Mouse (Mus musculus) frontal cortex, adult 2 months (tissue): Measurements from ENCODE around the gene B3gnt7. TPM values are rescaled to one million over a fixed set of nuclear protein-coding genes. Genes with fewer than 3 reads are reported as not detected.

Experiments
- DNase-seq, 2 experiments: peaks; one replicate each; pipeline ENCODE4 v3.0.0; 2022; ENCODE audit warnings: low spot score in 1 of 2; ENCODE audit errors: extremely low spot score in 1 of 2
- polyA plus RNA-seq: library from polyadenylated mRNA; depleted of rRNA; stranded (reverse); fragments of >200 nt; gene quantifications from 2 replicates; pipeline ENCODE4 v1.2.3, GENCODE M21; 2012; rRNA removed

Gene B3gnt7
- polyA plus RNA-seq, 1 experiment = 1.6 TPM

DNA sequence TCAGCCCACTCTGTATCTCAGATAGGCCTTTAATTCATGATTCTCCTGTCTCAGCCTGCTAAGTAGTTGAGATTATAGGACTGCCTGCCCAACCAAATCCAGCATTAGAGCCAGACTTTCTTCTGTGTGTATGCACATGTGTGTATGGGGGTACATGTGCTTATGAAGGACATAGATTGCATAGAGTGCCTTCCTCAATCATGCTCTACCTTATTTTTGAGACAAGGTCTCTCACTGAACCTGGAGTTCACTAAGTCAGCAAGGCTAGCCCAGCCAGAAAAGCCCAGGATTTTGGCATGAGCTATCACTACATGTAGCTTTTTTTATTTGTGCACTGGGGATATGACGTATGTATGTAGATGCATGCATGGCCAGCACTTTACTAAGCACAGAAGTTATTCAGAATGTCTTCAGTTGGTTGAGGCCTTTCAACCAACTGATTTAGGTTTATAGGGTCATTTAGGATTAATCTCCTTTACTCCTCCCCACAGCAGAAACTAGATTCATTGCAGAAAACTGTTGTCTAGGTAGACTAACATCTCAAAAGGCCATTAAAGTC lies 40.5 kb downstream of the B3gnt7 start:
- no peak for DNase-seq

DNA sequence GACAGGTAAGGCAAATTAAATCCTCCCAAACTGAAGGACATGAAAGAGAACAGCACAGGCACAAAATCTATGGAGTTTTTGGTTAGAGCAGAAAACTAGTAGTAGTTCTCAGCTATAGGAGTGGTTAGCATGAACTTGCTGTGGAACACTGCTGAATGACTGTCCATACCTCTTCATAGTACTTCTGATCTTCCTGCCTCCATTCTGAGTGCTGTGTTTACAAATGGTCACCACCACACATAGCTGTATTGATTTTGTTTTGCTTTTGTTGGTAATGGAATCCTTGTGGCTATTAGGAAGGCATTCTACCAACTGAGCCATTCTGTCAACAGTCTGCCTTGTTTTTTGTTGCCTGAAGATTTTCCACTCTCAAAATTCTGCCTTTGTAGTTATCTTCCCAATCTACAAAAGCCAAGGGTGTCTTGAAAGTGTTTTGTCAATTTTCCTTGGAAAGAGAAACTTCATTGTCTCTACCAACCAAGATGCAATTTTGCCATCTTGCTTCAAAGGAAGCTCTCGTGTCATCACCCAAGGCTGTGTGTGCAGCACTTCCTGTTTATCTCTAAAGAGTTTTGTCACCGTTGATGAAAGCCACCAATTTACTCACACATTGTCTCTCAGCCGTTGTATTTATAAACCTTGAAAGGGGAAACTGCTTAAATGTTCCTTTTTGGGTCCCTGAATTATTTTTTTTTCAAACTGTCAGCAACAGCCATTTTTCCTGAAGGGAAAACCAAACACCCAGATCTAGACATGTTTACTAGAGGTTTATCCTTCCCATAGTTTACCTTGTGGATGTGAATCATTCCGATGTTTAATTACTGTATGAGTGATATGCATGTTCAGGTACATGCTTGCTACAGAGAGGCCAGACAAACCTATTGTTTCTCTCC lies 41.6 kb downstream of the B3gnt7 start:
- no peak for DNase-seq

DNA sequence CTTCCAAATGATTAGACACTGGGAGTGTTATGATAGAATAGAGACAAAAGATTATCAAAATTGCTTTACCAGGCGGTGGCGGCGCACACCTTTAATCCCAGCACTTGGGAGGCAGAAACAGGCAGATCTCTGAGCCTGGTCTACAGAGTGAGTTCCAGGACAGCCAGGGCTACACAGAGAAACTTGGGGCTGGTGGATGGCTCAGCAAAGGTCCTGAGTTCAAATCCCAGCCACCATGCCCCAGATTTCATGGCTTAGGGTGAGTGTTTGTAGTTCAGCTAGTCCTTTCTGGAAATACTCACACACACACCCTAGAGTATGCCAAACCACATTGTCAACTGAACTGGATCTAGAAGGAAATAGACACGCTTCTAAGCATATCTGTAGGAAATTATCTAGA lies 42.4 kb downstream of the B3gnt7 start:
- DNase-seq = no peak

DNA sequence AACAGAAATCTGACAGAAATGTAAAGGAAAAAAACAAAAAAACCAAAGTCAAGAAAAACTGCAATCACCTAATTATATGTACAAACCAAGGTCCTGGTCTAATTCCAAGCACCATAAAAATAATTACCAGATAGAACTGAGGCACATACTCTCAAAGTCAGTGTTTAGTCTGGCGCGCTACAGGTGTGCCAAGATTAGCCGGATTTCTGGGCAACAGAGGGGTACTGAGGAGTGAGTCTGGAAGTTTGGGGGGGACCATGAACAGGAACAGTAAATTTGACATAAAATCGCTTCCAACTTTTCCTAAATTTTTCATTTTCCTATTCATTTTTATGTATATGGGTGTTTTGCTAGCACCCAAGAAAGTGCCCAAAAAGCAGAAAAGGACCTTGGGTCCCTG lies 43.3 kb downstream of the B3gnt7 start:
- DNase-seq = no peak

DNA sequence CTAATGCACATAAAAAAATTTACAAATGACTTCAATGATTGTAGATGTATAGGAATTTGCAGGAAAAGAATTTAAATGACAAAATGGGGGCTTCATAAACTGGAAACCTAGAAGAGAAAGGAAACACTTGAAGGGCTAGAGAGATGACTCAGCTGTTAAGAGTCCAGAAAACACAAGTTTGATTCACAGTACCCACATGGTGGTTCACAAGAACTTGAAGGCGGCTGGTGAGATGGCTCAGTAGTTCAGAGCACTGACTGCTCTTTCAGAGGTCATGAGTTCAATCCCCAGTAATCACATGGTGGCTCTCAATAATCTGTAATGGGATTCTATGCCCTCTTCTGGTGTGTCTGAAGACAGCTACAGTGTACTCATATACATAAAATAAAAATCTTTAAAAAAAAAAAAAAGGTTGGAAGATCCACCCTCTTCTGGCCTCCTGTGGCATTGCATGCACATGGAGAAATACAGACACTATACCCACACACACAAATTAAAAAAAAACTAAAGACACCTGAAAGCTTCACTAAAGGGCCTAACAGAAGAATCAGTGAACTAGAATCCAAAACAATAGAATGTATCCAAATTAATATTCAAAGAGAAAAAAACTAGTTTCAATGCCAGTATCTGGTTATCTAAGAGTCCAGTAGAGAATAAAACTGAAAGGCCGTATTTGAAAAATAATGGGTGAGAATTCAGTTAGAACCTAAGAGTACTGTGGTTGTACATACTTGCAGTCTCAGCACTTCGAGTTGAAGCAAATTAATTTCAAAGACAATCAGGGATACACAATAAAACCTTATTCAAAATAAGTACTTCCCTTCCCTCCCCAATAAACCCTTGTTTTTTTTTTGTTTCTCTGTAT lies 44.5 kb downstream of the B3gnt7 start:
- no peak for DNase-seq

DNA sequence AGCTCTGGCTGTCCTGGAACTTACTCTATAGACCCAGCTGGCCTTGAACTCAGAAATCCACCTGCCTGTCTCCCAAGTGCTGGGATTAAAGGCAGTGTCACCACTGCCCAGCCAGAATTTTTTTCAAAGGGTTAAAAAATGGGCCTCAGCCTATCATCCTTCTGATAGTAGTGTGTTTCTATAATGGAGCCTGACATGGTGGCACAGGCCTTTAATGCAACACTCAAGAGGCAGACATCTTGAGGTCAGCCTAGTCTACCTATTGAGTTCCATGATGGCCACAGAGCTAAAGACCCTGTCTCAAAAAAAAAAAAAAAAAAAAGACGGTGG lies 45.0 kb downstream of the B3gnt7 start:
- no peak for DNase-seq

DNA sequence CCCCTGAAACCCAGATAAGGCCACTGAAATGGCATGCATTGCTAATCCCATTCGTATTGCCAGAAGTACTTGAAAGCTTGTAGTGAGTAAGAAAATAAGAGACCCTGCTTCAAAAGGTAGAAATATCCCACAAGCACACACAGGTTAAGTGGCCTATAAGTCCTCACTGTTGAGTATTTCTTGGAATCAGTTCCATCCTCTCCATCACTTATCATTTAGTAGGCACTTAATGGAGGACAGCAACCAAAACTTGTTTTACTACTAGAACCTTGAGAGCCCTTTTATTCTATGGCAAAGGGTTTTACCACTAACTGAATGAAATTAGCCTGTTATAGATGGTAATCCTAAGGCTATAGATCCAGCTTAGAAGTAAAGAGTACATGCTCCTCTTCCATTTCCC lies 45.5 kb downstream of the B3gnt7 start:
- no peak for DNase-seq

DNA sequence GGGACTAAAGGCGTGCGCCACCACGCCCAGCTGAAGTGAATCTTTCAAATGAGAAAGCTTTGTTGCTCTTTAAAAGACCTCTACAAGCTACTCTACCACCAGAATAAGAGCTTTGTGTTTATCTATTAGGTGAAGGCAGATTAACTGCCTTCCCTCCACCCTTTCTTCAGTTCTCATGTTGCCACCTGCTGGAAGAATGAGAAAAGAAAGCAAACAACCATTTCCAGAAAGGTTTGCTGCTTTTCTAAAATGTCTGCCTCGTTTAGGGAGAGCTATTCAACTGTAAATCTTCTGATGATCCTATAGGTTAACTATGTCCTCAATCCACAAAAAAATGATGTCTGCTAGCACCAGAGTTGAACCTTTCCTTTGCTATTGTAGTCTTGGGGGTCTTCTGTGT lies 46.2 kb downstream of the B3gnt7 start:
- DNase-seq = no peak

DNA sequence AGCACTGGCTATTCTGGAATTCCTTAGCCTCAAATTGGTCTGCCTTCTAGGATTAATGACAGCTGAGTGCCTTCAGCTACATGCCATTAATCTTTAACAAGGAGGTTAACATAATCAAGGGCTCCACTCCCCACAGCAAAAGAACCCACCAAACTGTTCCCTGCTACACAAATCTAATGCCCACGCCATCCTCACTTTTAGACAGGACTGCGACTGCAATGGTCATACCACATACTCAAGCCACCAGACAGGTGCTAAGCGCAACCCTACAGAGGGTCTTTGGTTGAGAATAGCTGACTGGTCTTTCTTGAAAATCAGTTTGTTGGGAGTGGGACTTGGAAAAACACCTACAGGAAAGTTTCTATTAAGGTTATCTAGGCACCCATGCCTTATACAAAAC lies 46.6 kb downstream of the B3gnt7 start:
- DNase-seq = no peak

DNA sequence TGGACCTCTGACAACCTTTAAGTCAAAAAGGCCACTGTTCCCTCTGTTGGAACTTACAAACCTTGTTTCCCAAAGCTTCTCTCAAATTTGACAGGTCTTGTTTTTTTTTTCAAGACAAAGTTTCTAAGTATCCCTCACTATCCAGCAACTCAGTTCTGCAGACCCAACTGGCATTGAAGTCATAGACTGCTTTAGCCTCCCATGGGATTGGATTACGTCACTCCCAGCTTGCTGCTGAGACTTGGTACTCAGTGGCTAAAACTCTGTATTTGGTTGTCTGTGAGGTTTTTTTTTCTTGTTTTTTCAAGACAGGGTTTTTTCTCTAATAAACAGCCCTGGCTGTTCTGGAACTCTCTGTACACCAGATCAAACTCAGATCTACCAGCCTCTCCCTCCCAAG lies 47.1 kb downstream of the B3gnt7 start:
- no peak for DNase-seq

DNA sequence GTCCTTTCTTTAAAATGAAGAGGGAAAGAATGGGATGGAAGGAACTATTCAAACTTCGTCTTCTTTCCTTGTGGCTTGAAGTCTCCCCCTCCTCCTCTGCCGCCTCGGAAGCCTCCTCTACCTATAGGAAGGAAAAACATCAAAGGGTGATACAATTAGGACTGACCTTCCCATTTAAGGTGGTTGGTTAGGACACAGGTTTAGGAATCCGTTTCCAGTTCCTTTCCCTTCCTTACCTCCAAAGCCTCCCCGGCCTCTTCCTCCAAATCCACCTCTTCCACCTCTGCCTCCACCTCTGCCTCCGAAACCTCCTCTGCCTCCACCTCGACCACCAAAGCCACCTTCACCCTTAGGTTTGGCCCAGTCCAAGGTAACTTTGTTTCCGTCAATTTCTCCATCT lies 47.9 kb downstream of the B3gnt7 start:
- no peak for DNase-seq

DNA sequence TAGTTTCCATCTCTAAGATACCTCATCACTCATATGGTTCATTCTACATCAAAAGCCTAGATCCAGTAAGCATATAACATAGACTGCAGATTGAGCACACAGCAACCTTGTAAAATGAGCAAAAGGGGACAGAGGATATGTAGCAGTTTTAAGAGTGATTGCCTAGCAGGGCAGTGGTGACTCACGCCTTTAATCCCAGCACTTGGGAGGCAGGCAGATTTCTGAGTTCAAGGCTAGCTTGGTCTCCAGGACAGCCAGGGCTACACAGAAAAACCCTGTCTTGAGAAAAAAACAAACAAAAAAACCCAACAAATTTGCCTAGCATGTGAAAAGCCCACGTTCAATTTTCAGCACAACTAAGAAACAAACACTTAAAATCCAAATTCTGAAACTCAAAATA lies 51.6 kb downstream of the B3gnt7 start:
- no peak for DNase-seq

Other genes with a start within 250 kb of the B3gnt7 start
- gene Psmd1, start 238.4 kb upstream of the B3gnt7 start, polyA plus RNA-seq = 69.9 and 79.6 TPM in 2 replicates
- gene Htr2b, start 190.9 kb upstream of the B3gnt7 start, polyA plus RNA-seq = 0.04 and 0.11 TPM in 2 replicates
- 1.3 and 1.7 TPM in 2 replicates for gene Gm21972, start 169.2 kb upstream of the B3gnt7 start, polyA plus RNA-seq
- 33.9 and 35.5 TPM in 2 replicates for gene Armc9, start 148.1 kb upstream of the B3gnt7 start, polyA plus RNA-seq
- 153 and 154 TPM in 2 replicates for gene Ncl, start 56.6 kb downstream of the B3gnt7 start, polyA plus RNA-seq
- 0.38 and 0.54 TPM in 2 replicates for gene Nmur1, start 123.4 kb downstream of the B3gnt7 start, polyA plus RNA-seq
- gene Tex44, start 123.5 kb downstream of the B3gnt7 start, polyA plus RNA-seq = not detected in 2 replicates
- 707 and 751 TPM in 2 replicates for gene Ptma, start 223.9 kb downstream of the B3gnt7 start, polyA plus RNA-seq